Mouse (Mus musculus) testis, adult 2 months (tissue): ENCODE results near the gene Slc38a6.

Source experiments
- CTCF ChIP-seq: fragments of 200-500 bp; IDR thresholded peaks from 2 replicates; pipeline ENCODE4 v1.5.1; 2012; ENCODE audit warnings: low read depth, mild to moderate bottlenecking, inconsistent platforms, low read length, moderate library complexity; ENCODE audit not compliant: control insufficient read depth, insufficient read depth, insufficient replicate concordance
- POLR2A ChIP-seq: fragments of 200-500 bp; IDR thresholded peaks from 2 replicates; pipeline ENCODE4 v1.6.1; 2012; ENCODE audit warnings: low read depth, mild to moderate bottlenecking, inconsistent platforms, low read length, moderate library complexity; ENCODE audit not compliant: control insufficient read depth

- no peak for TF ChIP-seq CTCF
- TF ChIP-seq POLR2A: no peak
These were observed 94.2 kb downstream of the Slc38a6 start for GRCm38 (mm10) chr12:73380686-73381360.
